Mouse (Mus musculus) G1E (cell line): ENCODE data around the gene Gm3336.

ENCODE experiments used
- CTCF ChIP-seq: IDR thresholded peaks from 2 replicates; pipeline ENCODE4 v1.5.1; 2012; ENCODE audit warnings: low read depth, low read length, inconsistent platforms, mixed read lengths
- GATA1 ChIP-seq: IDR thresholded peaks from 2 replicates; pipeline ENCODE4 v1.6.1; 2012; ENCODE audit warnings: borderline replicate concordance, low read length, inconsistent platforms, mixed read lengths
- POLR2AphosphoS5 ChIP-seq: IDR thresholded peaks from 2 replicates; pipeline ENCODE4 v1.6.1; 2012; ENCODE audit warnings: low read depth, low read length, inconsistent platforms; ENCODE audit not compliant: insufficient replicate concordance
- TAL1 ChIP-seq: conservative IDR thresholded peaks from 2 replicates; pipeline ENCODE4 v1.6.1; 2012; ENCODE audit warnings: low read depth, low read length, inconsistent platforms, mixed read lengths

- TF ChIP-seq CTCF (no peak), TAL1 (no peak), GATA1 (no peak), POLR2AphosphoS5 (no peak)
Observed at GRCm38 (mm10) chr8:70725792-70726447, 7.6 kb downstream of the Gm3336 start.
